Mouse (Mus musculus) spleen, embryonic (tissue): ENCODE results near the gene Vps37b.

Source experiments
- CTCF ChIA-PET: fragments of 350-600 bp; sonication (Branson Sonifier 250); formaldehyde crosslinking; loops from one replicate; lab custom pipeline; 2022; lab: Charles Lee

The Vps37b gene

DNA sequence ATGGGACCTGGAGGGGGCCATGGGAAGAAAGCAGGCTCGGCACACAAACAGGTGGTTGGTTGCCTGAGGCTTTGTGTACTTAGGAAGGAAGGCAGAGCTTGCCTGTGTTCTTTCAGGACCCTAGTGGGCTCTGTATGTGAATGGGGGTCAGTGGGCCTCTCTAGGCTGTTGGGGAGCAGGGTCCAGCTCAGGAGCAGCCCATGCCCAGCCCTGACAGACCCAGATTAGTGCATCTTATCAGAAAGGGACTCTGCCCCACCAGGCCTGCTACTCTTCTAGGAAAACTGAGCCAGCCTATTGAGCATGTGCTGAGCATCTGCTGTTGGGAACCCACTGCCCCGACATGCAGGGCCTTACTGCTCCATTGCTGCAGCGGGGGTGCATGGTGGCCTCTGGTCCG, 44.6 kb downstream of the Vps37b start:
- CTCF ChIA-PET: no interaction called here

DNA sequence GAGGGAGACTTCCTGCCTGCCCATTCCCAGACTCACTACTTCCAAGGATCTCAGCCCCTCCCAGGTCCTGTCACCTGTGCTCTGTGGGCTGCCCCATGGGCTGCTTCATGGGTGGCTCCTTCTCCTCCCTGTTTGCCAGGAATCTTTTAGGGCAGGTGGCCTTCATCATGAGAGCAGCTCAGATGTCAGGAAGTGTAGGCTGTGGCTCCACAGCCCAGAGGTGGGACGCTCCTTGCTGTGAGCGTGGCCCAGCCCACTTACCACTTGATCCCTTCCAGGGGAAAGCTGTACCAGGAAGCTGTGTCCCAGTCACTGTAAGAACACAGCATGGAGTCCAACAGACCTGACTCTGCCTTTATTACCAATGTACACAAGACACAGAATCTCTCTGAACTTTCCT, 45.1 kb downstream of the Vps37b start:
- CTCF ChIA-PET: no interaction called here

DNA sequence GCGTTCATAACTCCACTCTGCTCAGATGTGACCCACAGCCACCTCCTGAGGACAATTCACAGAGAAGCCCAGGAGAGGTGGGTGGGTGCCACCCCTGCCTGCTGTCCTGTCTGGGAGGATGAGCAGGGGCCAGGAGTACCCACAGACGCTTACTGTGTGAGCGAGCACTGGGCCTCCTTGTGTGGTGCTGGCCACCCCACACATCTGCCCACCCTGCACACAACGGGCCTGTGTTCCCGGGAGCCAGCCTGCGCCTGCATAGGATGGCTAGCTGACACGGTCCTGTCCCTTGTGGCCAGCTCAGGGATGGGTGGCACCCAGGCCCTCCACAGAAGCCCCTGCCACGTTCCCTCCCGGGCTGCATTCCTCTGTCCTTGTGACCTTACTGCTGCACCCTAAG, 46.6 kb downstream of the Vps37b start:
- CTCF ChIA-PET: no interaction called here

DNA sequence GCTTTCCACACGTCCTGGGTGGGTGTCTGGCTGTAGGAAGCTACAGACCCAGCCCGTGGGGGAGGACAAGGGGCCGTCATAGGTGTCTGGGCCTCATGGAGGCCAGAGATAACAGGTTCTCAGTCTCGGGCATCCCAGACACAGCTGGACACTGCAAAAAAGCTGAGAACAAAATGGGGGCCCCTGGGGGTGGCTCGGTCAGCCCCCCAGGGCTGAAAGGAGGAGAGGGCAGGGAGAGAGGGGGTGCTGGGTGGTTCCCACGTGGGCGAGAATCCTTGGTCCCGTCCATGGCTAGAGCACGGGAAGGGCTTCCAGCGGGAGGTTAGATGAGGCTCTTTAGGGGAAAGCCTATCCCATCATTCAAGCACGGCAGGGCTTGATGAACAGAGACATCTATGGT, 49.2 kb downstream of the Vps37b start:
- CTCF ChIA-PET: interaction anchor here (0.7 kb wide), 1 partner anchor 323 kb away, joined by 3 read pairs; no protein-coding TSS in a partner anchor

DNA sequence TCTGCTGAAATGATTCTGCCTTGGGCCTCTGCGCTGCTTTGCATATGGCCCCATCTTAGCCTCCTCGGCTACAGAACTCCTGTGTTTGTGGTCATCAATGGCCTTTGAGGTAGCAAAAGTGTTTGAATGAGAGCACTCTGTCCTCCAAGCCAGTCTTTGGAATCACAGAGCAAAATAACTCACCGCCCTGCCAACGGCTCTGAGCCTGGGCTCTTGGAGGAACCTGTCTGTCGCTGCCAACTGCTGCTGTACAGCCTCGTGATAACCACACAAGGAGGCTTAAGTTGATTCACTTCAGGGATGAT, 50.9 kb downstream of the Vps37b start:
- CTCF ChIA-PET: interaction anchor here (0.5 to 0.7 kb wide), 2 partner anchors 12 to 20 kb away, joined by 3 read pairs; no protein-coding TSS in a partner anchor

DNA sequence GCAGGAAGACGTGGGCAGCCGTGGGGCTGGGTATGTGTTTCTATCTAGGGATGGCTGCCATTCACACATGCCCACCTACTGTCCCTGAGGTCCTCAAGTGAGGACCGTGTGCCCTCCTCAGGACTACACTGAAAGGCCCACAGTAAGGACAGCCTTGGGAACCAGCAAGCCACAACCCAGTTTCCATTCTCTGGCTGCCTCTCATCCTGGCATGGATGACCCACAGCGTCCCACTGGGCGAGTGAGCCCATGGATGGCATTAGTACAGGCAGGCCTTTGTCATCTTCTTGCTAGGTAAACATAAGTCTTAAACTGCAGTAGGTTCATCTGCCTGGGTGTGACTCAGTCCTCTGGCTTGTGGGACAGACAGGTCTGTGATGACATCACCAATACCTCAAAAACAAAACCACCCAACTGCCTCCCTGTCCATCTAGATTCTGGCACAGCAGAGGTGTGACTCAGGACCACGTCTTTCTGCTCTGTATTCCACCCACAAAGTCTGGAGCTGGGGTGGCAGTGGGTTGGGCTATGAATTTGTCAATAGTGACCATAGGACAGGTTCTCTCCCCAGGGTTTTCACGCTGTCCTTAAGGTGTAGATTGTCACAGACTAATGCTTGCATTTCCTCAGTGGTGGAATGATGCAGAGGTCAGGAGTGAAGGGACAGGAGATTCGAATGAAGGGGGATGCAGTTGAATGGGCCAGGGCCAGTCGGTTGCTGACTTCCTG, 51.4 kb downstream of the Vps37b start:
- CTCF ChIA-PET: no interaction called here

DNA sequence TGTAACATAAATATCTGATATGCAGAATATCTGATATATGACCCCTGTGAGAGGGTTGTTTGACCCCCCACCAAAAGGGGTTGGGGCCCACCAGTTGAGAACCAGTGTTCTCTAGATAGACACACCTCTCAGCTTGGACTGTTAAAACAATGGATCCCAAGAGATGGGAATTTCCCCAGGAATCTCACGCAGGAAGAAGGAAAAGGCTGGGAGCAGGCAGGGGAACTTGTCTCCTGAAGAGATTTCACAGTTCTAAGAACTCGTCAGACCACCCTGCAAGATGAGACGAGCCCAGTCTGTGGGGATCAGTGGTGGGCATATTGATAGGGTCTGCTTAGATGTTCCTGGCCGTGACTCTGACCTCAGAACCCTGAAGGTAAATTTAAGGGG, 52.1 kb downstream of the Vps37b start:
- CTCF ChIA-PET: no interaction called here

DNA sequence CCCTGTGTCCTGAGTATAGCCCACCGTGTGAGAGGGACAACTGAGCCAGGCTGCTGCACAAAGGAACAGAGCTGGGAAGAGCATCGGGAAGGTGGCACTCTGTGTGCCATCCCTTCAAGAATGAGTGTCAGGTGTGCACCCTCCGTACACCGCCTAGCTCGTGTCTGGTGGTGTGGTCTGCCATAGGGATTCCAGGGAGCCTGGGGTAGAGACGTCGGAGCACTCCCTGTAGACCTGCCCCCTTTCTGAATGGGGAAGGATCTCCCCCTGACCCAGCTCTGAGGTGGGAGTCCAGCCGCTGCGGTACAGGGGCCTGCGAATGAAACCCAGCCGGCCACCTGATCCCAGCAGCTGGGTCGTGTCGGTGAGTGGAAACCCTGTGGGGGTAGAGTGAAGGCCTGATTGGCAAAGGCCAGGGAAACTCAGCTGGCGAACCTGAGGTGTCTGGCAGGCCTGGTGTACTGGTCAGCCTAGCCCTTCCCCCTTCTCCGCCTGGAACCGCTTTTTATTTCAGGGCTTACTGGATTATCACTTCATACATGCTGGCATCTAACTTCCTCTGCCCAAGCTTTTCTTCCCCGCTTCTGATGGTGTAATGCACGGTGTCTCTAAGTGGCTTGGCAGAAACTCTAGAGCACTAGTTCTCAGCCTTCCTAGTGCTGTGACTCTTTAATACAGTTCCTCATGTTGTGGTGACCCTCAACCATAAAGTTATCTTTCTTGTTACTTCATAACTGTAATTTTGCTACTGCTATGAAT, 52.7 kb downstream of the Vps37b start:
- CTCF ChIA-PET: no interaction called here

DNA sequence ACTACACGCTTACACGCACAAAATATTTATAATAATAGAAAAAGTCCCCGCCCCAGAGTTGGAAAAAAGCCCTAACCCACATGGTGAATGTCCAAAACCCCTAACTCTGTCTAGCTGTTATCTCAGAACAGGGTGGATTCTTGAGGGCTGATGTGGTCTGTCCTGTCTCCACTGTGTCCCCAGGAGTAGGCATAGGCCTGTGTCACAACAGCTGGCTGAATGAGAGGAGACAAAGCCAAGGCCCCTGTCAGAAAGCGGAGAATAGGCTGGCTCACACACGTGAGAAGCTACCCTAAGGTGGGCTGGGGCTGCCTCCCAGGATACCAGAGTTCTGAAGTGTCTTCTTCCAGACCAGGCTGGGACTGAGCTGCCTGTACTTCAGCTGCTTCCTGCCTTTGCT, 53.9 kb downstream of the Vps37b start:
- CTCF ChIA-PET: interaction anchor here (0.5 kb wide), 1 partner anchor 34 kb away, joined by 3 read pairs; no protein-coding TSS in a partner anchor

DNA sequence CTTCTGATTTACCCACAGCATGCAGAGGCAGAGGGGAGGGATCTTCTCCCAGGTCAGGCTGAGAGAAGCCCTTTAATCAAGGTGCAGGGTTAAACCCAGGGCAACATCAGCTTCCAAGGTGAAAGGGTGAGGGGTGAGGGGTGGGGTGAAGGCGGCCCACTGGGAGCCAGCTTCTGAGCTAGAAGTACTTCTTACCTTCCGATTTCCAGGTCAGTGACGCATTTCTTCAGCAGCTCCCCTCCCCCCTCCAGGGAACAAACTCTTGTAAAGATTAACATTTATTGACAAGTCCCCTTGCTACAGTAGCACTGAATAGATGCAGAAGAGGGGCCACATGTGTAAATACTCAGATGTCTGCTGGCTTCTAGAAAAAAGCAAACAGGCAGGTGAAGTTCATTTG, 54.8 kb downstream of the Vps37b start:
- CTCF ChIA-PET: interaction anchor here (0.6 to 0.8 kb wide), 3 partner anchors 25 to 270 kb away, joined by 3 to 4 read pairs (median 3); no protein-coding TSS in a partner anchor

DNA sequence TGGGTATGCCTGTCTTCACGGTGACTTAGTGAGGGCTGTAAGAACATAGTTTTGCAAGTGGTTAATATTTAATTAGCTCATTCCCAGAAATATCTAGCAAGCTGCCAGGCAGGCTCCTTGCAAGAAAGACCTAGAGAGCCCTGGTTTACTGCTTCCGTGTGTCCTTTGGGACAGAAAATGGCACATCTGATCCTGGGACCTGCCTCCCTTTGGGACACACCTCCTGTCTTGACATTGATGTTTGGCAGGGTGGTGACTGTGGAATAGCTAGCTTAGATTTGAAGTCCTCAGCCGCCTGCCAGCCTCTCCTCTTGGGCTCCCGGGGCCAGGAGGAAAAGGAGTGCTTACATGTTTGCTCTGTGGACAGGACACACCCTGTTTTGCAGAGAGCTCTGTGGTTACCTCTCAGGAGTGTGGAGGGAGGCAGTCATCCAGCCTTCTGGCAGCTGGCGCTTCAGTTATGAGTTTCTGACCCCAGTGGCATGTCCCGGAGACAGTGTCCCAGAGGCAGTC, 56.3 kb downstream of the Vps37b start:
- CTCF ChIA-PET: no interaction called here

DNA sequence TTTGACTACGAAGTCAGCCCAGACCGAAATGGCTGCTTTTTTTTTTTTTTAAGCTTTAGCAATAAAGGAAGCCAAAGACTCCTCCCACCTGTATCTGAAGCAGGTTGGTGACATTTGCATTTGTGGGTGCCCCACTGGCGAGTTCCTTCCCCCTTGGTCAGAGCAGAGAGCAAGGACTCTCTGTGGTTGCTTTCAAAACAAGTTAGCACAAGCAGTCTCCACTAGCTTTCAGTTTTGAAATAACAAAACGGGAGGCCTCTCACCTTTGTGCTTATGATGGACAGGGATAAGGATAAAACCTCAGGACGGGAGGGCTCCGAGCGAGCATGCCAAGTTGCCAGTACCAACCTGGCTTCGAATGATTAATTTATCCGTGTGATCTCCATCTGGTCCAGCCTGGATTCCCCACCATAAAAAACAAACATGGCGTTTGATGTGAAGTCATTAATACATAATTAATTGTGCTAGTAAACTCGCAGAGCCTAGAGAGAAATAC, 57.4 kb downstream of the Vps37b start:
- CTCF ChIA-PET: interaction anchor here (0.6 kb wide), 2 partner anchors 69 to 849 kb away, joined by 3 read pairs; no protein-coding TSS in a partner anchor

DNA sequence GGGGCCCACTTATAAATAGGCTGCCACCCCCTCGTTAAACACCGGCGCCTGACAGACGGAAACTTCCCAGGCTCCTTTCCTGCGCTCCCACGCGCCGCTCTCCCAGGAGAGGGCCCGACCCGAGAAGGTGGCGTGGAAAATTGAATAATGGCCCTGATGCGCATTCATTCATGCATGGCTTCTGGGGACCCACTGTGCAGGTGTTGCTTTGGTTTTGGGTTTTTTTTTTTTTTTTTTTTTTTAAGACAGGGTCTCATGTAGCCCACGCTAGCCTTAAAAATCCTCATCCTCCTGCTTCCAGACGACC, 57.9 kb downstream of the Vps37b start:
- CTCF ChIA-PET: no interaction called here

DNA sequence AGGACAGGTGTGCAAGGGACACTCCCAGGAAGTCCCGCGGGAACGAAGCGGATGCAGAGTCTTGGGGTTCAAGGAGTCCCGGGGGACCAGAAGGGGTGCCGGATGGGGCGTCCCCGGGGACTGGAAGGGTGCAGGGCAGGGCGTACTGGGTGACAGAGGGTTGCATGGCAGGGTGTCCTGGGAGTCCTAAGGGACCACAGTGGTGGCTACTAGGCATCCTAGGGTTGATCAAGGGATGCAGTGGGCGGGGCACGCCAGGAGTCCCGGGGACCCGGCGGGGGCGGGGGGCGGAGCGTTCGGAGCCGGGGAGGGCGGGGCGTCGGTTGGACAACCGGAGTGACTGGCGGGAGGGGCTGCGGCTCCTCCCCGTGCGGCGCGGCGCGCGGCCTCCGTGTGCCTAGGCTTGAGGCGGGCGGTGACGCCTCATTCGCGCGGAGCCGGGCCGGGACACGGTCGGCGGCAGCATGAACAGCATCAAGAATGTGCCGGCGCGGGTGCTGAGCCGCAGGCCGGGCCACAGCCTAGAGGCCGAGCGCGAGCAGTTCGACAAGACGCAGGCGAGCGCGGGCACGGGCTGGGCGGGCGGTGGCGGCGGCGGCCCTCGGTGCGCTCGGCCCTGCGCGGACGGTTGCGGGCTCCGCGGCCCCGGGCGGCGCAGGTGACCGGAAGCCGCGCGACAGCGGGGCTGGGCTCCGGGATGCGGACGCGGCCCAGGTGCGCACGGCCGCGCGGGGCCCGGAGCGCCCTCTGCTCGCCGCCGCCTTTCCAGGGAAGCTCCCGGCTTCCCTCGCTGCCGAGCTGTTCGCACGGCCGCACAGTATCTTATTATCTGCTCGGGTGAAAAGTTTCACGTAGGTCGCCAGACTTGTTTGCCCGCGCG, 58.5 kb downstream of the Vps37b start, which contains the start of gene Hip1r:
TSS of gene Hip1r (plus strand) at position 330 of the 880 bp plus-strand sequence.
- CTCF ChIA-PET: no interaction called here

DNA sequence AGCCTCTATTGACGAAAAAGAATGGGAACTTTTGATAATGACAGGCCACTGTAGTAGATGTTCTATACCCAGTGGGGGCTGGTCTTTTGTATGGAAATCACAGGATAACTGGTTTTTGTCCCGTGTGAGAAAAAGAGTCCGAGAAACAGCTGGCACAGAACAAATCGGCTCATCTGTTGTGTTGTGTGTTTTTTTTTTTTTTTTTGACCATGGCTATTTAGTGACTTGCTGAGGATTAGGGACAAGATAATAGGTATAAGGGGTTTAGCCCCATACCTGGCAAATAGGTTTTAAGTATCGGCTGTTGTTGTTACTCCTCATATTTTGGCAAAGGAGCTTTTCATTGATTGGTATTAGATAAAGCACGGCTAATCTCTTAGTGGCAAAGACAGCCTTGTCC, 59.6 kb downstream of the Vps37b start:
- CTCF ChIA-PET: interaction anchor here (0.6 to 0.7 kb wide), 3 partner anchors 28 to 645 kb away, joined by 3 to 6 read pairs (median 5); no protein-coding TSS in a partner anchor

DNA sequence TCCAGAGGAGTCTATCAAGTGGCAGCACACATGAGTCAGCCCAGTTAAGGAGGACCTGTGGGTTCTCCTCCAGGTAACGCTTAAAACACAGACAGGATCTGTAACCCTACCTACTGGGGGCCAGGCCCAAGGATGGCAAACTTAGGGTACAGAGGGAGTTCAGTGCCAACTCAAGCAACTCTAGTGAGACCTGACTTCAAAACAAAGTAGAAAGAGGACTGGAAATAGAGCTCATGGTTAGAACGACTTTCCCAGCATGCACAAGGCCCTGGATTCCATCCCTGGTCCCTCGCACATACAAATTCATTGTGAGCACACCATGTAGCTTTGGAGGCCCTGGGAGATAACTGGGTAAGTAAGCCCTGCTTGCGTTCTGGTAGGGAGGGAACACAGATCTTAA, 61.5 kb downstream of the Vps37b start:
- CTCF ChIA-PET: no interaction called here

DNA sequence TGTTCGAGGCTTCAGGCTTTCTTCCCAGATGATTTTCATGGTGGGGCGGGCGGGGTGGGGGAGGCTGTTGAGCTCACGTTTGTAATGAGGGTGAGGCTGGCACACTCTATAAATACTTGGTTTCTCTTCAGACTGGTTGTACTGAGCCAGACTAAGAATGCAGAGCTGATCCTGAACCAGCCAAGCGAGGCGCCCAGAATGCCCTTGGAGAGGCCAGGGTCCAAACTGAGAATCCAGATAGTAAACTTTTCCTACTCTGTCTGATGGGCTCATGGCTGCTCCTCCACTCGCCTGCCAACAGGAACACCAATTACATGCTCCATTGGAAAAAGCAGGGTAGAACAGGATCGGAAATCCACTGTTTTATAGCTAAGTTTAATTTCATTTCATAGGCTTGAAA, 62.9 kb downstream of the Vps37b start:
- CTCF ChIA-PET: no interaction called here

DNA sequence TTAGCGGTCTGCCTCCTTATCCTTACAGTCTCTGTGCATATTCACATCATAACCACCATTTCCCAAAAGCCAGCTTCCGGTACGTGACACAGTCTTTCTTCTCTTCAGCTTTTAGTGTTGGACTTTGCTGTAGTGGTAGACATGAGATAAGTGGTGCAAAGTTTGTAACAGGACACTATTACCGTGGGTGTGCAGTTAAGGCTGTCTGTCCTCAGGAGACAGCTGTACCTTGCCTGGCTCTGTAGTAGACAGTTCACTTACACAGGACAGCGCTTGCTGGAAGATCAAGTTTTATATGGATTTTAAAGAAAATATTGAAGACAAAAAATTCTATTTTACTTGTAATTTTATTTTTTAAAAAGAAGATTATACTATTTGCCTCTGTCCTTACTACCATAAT, 63.6 kb downstream of the Vps37b start:
- CTCF ChIA-PET: no interaction called here

DNA sequence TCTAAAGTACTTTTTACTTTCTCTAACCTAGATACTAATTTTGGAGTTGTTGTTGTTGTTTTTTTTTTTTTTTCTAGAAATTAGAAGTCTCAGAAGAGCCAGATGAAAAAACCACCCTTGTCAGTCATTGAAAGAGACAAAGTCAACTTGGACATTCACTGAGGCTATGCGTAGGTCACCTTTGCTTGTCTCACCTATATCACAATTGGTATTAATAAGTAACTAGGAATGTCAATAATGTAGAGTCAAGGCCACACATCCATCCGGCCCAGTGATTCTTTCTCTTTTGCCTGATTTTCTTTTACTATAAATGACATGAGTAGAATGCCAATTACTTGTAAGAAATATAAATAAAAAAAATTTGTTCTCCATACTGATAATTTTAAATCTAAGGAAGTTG, 65.3 kb downstream of the Vps37b start:
- CTCF ChIA-PET: no interaction called here

DNA sequence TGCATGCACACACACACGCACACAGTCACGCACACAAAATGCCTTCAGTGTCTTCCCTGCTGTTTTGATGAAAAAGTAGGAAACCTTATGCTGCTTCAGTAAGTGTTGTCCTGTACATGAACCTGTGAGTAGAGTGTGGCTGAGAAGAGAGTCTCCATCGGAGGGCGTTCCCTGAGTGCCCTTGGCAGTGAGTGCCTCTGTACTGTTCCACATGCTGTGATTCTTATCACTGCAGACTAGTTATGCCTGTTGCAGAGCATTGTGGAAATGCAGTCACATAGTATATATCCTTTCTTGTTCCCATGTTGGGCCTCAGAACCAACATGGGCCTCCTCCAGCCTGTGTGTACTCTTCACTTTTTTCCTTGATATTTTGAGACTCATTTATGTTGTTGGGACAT, 67.9 kb downstream of the Vps37b start:
- CTCF ChIA-PET: no interaction called here

DNA sequence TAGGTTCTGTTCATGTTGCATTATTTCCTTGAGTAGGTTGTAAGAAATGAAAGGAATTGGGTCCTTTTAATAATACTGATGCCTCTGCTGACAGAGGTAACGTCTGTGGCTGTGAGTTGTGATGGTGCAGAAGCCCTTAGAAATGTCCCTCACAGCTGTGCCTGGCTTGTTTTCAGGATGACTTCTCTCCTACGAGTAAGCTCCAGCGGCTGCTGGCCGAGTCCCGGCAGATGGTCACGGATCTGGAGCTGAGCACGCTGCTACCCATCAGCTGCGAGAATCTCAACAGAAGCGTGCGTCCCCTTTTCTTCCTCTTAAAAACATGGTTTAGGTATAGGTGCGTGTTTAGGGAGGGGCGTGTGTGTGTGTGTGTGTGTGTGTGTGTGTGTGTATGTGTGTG, 71.0 kb downstream of the Vps37b start:
- CTCF ChIA-PET: no interaction called here

DNA sequence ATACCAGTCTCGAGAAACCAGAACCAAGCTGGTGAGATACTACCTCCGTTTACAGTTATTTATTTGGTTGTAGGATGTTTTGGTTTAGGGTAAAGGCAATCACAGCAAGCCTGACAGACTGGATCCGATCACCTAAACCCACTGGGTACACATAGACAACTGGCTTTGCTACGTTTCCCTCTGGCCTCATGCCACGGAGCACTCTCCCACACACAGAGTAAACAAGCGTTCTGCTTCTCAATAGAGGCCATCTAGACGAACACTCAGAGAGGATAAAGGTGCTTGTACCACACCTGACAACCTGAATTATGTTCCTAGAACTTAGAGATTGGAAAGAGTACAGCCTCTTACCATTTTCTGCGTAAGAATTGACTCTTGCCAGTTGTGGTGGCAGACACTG, 71.9 kb downstream of the Vps37b start:
- CTCF ChIA-PET: no interaction called here
